Mouse (Mus musculus) brain, embryonic 14.5 days (tissue): Measurements from ENCODE around the gene Pa2g4. TPM values are rescaled to one million over a fixed set of nuclear protein-coding genes. Genes with fewer than 3 reads are reported as not detected.

ENCODE experiments used
- DNase-seq: peaks from one replicate; pipeline ENCODE4 v3.0.0-alpha.2; 2011; ENCODE audit warnings: low read depth
- CTCF ChIP-seq: fragments of 200-500 bp; IDR thresholded peaks from 2 replicates; pipeline ENCODE4 v1.5.1; 2012; ENCODE audit warnings: inconsistent platforms, mild to moderate bottlenecking, moderate library complexity, borderline replicate concordance; ENCODE audit not compliant: insufficient read depth, insufficient read length; ENCODE audit errors: extremely low read depth
- POLR2A ChIP-seq: fragments of 200-500 bp; IDR thresholded peaks from 2 replicates; pipeline ENCODE4 v1.6.1; 2012; ENCODE audit warnings: mild to moderate bottlenecking, inconsistent platforms, borderline replicate concordance; ENCODE audit not compliant: poor library complexity, insufficient read depth, insufficient read length, severe bottlenecking; ENCODE audit errors: extremely low read depth
- polyA plus RNA-seq: library from polyadenylated mRNA; depleted of rRNA; stranded (reverse); fragments of >200 nt; gene quantifications from 2 replicates; pipeline ENCODE4 v1.2.3, GENCODE M21; 2012

The Pa2g4 gene
- polyA plus RNA-seq, 1 experiment, result 123 TPM

DNA sequence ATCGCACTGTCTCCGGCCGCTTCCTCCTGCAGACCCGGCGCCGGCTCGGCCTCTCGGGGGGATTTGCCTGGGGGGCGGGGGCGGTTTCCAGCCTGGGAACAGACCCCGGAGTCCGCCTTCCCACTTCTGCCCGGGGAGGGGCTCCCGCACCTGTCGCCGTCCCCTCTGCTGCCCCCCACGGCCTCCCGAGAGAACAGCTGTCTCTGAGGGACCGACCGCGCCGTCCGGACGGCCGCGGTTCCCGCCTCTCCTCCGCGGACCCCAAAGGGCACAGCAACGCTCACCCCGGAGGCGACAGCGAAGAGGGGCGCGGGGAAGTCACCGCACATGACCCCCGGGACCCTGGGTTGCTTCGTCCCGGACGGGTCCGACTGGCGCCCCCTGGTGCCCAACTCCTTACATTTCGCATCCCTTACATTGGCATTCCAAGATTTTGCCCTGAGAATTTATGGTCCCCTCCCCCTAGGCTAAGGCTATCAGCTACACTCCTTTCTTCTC, 24.5 kb upstream of the Pa2g4 start:
- TF ChIP-seq CTCF (peak; percentile 77), POLR2A (no peak)
- DNase-seq, result peak; percentile 78

DNA sequence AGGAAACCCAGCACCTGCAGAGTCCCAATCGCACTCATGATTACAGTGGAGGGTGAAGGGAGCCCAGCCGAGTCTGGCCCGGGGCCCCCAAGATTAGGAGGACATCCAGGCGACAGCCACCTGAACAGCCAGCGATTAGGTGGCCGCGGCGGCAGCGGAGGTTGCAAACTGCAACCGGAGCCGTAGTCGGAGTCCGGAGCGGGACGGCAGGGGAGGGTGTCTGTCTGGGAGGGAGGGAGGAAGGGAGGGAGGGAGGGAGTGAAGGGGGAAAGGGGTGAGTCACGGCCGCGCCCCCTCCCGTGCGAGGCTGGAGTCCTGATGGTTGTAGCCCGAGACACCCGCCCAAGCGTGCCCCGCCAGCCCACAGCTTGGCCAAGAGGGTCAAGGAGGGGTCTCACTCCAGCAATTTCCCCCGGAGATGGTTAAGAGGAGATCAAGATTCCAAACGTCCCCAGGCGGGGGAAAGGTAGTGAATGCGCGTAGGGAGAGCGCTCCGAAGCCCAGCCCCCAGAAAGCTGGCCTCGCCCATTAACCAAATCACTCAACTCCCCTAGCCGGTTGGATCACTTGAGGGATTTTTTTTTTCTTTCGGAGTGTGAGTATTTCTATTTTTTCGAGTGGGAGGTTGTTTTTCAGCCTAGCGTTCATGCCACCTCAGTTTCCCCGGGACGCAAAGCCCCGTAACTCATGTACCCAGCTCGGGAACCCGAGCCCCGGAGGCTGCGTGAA, 23.8 kb upstream of the Pa2g4 start, which contains the start of gene Erbb3:
Gene Erbb3 (minus strand): TSS at position 189 of the 729 bp plus-strand sequence.
- no peak for TF ChIP-seq POLR2A
- TF ChIP-seq CTCF, result no peak
- DNase-seq, result peak; percentile 33

DNA sequence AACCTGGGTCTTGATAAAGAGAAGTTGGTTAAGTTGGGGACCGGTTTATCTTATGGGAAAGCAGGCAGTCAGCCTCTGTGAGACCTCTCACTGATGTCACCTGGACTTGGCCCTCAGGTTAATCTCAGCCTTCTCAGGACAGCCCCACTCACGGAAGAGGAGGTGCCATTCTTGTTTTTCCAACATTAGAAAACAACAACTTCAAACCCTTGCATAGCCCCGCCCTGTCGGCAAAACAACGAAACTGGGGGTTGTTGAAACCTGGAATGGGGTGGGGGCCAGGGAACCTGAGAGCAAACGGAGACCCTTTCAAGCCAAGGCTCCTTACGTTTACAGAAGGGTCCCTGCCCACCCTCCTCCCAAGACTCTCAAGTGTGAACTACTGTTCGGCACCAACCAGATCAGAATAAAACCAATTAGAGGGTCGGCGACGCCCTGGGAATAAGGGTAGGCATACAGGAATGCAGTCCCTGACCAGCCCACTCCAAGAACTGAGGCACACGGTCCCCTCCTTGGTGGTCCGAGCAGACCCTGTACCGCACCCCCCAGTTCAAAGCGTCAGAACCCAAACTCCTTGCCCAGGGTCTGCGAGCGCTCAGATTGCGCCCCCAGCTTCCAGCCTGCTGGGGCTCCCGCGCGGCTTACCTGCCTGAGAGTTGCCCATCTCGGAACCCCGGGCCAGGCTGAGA, 23.1 kb upstream of the Pa2g4 start:
- TF ChIP-seq CTCF (no peak), POLR2A (no peak)
- DNase-seq, result no peak

DNA sequence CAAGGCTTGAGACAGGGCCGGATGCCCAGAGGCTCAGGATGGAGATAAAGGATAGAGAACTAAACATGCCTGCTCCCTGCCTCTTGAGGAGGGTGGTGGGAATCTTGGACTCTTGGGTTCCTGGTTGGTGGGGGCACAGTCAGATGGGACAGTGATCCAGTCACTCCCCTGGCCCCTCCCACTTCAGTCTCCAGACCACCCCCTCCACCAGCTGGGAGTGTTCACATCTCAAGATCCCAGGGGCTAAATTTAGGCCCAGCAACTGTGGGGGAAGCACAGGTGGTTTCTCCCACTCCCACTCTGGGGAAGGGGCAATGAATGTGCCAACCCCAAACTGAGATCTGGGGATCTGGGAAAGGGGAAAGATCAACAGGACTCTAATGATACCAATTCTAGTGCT, 22.3 kb upstream of the Pa2g4 start:
- DNase-seq, result no peak
- TF ChIP-seq POLR2A (no peak), CTCF (no peak)

GRCm38 (mm10) chr10:128587697-128588096, 21.9 kb upstream of the Pa2g4 start:
- DNase-seq, result no peak
- TF ChIP-seq POLR2A, result no peak
- TF ChIP-seq CTCF, result no peak

- no peak for DNase-seq
- no peak for TF ChIP-seq POLR2A
- no peak for TF ChIP-seq CTCF
Observed at GRCm38 (mm10) chr10:128587120-128587519, 21.3 kb upstream of the Pa2g4 start.

DNA sequence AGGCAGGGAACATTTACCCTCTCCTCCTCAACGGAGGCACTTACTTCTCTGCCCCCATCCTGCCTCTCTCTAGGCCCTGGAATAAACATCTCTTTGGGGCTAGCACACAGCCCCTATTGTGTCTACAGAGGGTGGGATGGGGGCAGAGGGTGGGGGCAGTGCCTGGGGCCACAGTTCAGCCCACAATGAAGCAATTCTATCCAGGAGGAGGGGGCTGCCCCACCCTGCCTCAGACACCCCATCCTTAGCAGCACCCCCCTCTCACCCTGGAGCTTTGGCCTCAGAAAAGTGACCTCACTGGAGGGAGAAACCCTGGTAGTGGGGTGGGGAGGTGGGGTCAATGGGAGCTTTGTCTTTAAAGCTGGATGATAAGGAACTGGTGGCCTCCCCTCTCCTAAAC, 20.8 kb upstream of the Pa2g4 start:
- TF ChIP-seq CTCF, result no peak
- TF ChIP-seq POLR2A, result no peak
- no peak for DNase-seq

- TF ChIP-seq CTCF, result no peak
- no peak for TF ChIP-seq POLR2A
- DNase-seq, result no peak
Observed at GRCm38 (mm10) chr10:128584386-128584785, 18.6 kb upstream of the Pa2g4 start.

GRCm38 (mm10) chr10:128583644-128584043, 17.9 kb upstream of the Pa2g4 start:
- DNase-seq, result no peak
- no peak for TF ChIP-seq CTCF
- TF ChIP-seq POLR2A, result no peak

DNA sequence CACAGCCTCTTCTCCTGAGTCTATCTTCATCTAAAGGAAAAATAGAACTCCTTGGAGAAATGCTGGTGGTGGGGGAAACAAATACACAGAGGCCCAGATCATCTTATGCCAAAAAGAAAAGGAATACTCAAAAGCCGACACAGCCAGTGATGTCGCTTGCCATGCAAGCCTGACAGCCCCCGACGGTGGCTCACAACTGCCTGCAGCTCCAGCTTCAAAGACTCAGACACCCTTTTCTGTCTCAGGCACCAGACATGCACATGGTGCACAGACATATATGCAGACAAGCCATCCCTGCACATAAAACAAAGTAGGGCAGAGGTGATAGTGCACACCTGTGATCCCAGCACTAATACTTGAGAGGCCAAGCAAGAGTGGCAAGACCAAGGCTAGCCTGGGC, 13.9 kb upstream of the Pa2g4 start:
- DNase-seq, result no peak
- no peak for TF ChIP-seq CTCF
- TF ChIP-seq POLR2A, result no peak

DNA sequence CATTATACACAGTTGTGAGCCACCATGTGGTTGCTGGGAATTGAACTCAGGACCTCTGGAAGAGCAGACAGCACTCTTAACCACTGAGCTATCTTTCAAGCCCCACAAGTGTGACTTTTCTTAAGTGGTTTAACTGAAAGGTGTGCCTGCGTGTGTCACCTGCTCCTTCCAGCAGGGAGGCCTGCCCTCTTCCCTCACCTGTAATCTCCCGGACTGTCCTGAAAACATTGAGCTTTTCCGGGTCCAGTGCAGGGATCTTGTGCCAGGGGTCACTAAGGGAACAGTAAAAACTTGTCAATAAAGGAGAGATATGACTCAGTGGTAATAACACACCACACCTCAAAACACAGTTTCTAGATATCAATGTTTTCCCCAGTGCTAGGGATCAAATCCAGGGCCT, 13.5 kb upstream of the Pa2g4 start:
- no peak for DNase-seq
- TF ChIP-seq CTCF, result no peak
- TF ChIP-seq POLR2A, result no peak
